Mouse (Mus musculus) ES-E14 (cell line): Measurements from ENCODE around the gene Tlnrd1. TPM values are rescaled to one million over a fixed set of nuclear protein-coding genes. Genes with fewer than 3 reads are reported as not detected.

Source experiments
- DNase-seq: peaks from one replicate; pipeline ENCODE4 v3.0.0-alpha.2; 2013; ENCODE audit warnings: low read depth, low spot score
- H3K27ac ChIP-seq: 2 replicates; pipeline ENCODE4 v1.5.1; 2012; ENCODE audit warnings: low read depth, mild to moderate bottlenecking, low read length, moderate library complexity, mixed read lengths; ENCODE audit not compliant: poor library complexity, insufficient read depth, severe bottlenecking
- H3K36me3 ChIP-seq: 2 replicates; pipeline ENCODE4 v1.6.1; 2012; ENCODE audit warnings: mild to moderate bottlenecking, low read length, moderate library complexity, mixed read lengths; ENCODE audit not compliant: control insufficient read depth, poor library complexity, insufficient read depth, severe bottlenecking
- H3K4me1 ChIP-seq, 2 experiments: fragments of 150-350 bp in 1 of 2; sonication (generic) in 1 of 2; 2 replicates each; pipeline ENCODE4 v1.6.1; 2012; ENCODE audit warnings: low read length in 2 of 2, mild to moderate bottlenecking in 1 of 2, mixed read lengths in 1 of 2; ENCODE audit not compliant: control insufficient read depth in 2 of 2, insufficient read depth in 2 of 2, poor library complexity in 1 of 2
- H3K4me3 ChIP-seq, 2 experiments: fragments of 150-350 bp in 1 of 2; sonication (generic) in 1 of 2; 2 replicates each; pipeline ENCODE4 v1.5.1; 2012; ENCODE audit warnings: low read length in 2 of 2, low read depth in 1 of 2, mild to moderate bottlenecking in 1 of 2, mixed read lengths in 1 of 2; ENCODE audit not compliant: insufficient read depth in 1 of 2, poor library complexity in 1 of 2, severe bottlenecking in 1 of 2
- H3K9ac ChIP-seq: 2 replicates; pipeline ENCODE4 v1.6.1; 2012; ENCODE audit warnings: low read depth, mild to moderate bottlenecking, low read length, mixed read lengths; ENCODE audit not compliant: poor library complexity, insufficient read depth, severe bottlenecking
- H3K9me3 ChIP-seq: fragments of 150-350 bp; sonication (generic); 2 replicates; pipeline ENCODE4 v1.6.1; 2012; ENCODE audit warnings: low read depth, mild to moderate bottlenecking, low read length; ENCODE audit not compliant: control insufficient read depth, insufficient read depth
- CHD2 ChIP-seq: IDR thresholded peaks from 2 replicates; pipeline ENCODE4 v1.6.1; 2014; ENCODE audit warnings: mild to moderate bottlenecking, low read depth, low read length, inconsistent platforms
- HCFC1 ChIP-seq: IDR thresholded peaks from 2 replicates; pipeline ENCODE4 v1.6.1; 2012; ENCODE audit warnings: low read length, inconsistent platforms, borderline replicate concordance; ENCODE audit not compliant: insufficient read depth
- MAFK ChIP-seq: IDR thresholded peaks from 2 replicates; pipeline ENCODE4 v1.6.1; 2014; ENCODE audit warnings: mild to moderate bottlenecking, low read depth, low read length, inconsistent platforms; ENCODE audit not compliant: insufficient read depth
- ZC3H11A ChIP-seq: IDR thresholded peaks from 2 replicates; pipeline ENCODE4 v1.6.1; 2012; ENCODE audit warnings: low read depth, mild to moderate bottlenecking, inconsistent platforms, low read length, borderline replicate concordance
- ZNF384 ChIP-seq: IDR thresholded peaks from 2 replicates; pipeline ENCODE4 v1.6.1; 2012; ENCODE audit warnings: low read depth, low read length, inconsistent platforms
- in situ Hi-C, 2 experiments: fragments of 600-800 bp; cut with MboI; formaldehyde crosslinking; loops; one replicate each; pipeline ENCODE4 v1.15.1; 2025; ENCODE audit warnings: low sequenced_read_pairs in 2 of 2, inconsistent platforms in 1 of 2; ENCODE audit not compliant: unreplicated experiment in 2 of 2
- total RNA-seq: library from RNA; depleted of rRNA; stranded (reverse); fragments of 300-350 nt; gene quantifications from 2 replicates; pipeline ENCODE4 v1.2.3, GENCODE M21; 2012

The Tlnrd1 gene
- total RNA-seq, 1 experiment = 10.4 TPM

GRCm38 (mm10) chr7:83878676-83879448, 5.2 kb downstream of the Tlnrd1 start:
- no peaks in the 10 kb centered on the region for H3K9me3 ChIP-seq
- H3K4me3 ChIP-seq = no peak overlapping the region
- in situ Hi-C loops = no loop called here
- H3K36me3 ChIP-seq = peaks cover 5% of the 10 kb centered on the region
- peak overlapping the region; percentile 17; the same call in 1 of the 2 replicates for H3K9ac ChIP-seq
- DNase-seq = peak; percentile 84
- TF ChIP-seq CHD2 (no peak; the same call in 1 of the 2 replicates), ZC3H11A (no peak), HCFC1 (no peak), ZNF384 (no peak), MAFK (no peak)
- H3K27ac ChIP-seq = peak overlapping the region; percentile 84
- H3K4me1 ChIP-seq = peaks cover 9 to 16% of the 10 kb centered on the region in 2 experiments

- H3K9me3 ChIP-seq = no peaks in the 10 kb centered on the region
- no peak overlapping the region for H3K4me3 ChIP-seq
- H3K4me1 ChIP-seq = peaks cover 9 to 10% of the 10 kb centered on the region in 2 experiments
- H3K36me3 ChIP-seq = peaks cover 3% of the 10 kb centered on the region
- H3K27ac ChIP-seq = no peak overlapping the region
- in situ Hi-C loops = no loop called here
- TF ChIP-seq ZC3H11A (no peak), MAFK (no peak), HCFC1 (no peak), ZNF384 (no peak), CHD2 (no peak)
- no peak overlapping the region for H3K9ac ChIP-seq
- DNase-seq = no peak
These were observed 7.0 kb downstream of the Tlnrd1 start for GRCm38 (mm10) chr7:83877088-83877487.

DNA sequence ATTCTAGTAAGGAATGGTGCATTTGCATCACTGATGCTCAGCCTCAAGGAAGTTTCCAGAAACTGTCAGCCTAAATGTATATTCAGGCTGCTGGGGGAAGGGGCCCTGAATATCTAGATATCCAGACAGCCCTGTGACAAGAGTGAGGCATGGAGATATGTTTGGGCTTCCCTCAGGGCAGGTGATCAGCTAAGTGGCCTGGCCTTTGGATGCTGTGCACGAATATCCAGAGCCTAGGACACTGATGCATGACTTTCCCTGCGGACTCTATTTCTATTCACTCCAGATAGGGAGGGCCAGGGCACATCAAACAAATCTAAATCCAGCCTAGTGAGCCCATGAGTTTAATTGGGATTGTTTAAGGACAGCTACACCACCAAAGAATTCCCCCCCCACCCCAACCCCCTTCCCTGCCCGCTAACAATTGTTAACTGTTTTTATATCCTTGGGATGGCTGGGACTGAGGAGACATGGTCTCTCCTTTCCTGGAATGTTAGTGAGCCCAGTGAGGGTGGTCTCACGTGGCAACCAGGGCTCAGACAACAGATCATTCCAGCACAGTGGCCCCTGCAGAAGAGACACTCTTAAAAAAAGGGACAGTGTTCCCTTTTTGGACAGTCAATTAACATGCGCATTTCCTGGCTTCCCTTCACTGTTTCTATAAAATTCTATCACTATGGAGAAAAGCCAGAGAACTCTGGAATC, 14.1 kb downstream of the Tlnrd1 start:
- H3K9me3 ChIP-seq = no peaks in the 10 kb centered on the region
- in situ Hi-C loops = no loop called here
- DNase-seq = no peak

GRCm38 (mm10) chr7:83868200-83868599, 15.9 kb downstream of the Tlnrd1 start:
- Histone ChIP-seq H3K9ac (no peak overlapping the region), H3K4me3 (no peak overlapping the region), H3K36me3 (no peaks in the 10 kb centered on the region), H3K9me3 (no peaks in the 10 kb centered on the region), H3K4me1 (peaks cover 0 to 2% of the 10 kb centered on the region in 2 experiments; a peak in 1 of 4 replicates), H3K27ac (no peak overlapping the region)
- in situ Hi-C loops = no loop called here
- no peak for DNase-seq
- TF ChIP-seq CHD2 = no peak
- no peak for TF ChIP-seq ZNF384
- no peak for TF ChIP-seq MAFK
- no peak for TF ChIP-seq HCFC1
- TF ChIP-seq ZC3H11A = no peak

More for the DNA sequence above, 14.1 kb downstream of the Tlnrd1 start:
- no peak overlapping the region for H3K27ac ChIP-seq
- H3K4me3 ChIP-seq = no peak overlapping the region
- no peak for TF ChIP-seq ZC3H11A
- TF ChIP-seq HCFC1 = no peak
- TF ChIP-seq CHD2 = no peak
- no peak for TF ChIP-seq ZNF384
- no peak for TF ChIP-seq MAFK
- H3K9ac ChIP-seq = no peak overlapping the region
- H3K36me3 ChIP-seq = no peaks in the 10 kb centered on the region
- H3K4me1 ChIP-seq = peaks cover 0 to 2% of the 10 kb centered on the region in 2 experiments; a peak in 1 of 4 replicates
